Mouse (Mus musculus): ENCODE measurements around the gene Klhl6. TPM values are rescaled to one million over a fixed set of nuclear protein-coding genes. Genes with fewer than 3 reads are reported as not detected.

Klhl6 gene
- polyA plus RNA-seq, 1 experiment from 2014 or later: 7.9 TPM

DNA sequence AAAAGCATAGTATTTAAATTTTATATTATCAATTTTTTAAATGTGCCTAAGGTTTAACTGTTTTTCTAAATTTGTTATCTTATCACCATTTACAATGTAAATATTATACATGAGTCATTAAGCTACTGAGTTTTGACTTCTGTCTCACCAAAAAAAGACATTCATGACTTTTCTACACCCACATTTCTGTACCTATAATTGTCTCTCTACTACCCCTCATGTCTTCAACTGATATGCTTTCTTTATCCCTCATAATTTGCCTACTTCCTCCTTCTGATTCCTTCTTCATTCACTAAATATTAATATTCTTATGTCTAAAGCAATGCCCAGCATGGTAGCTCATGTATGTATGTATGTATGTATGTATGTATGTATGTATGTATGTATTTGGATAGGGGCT lies 13.0 kb upstream of the Klhl6 start:
- Histone ChIP-seq H3K4me2 (ENCODE audit: low read depth, low read length) (no peak overlapping the region), H3K4me1 (ENCODE audit: control insufficient read depth, insufficient read depth, low read length) (no peaks in the 10 kb centered on the region), H3K4me3 (replicated peaks; ENCODE audit: low read length) (no peak overlapping the region), H3K27me3 (ENCODE audit: control insufficient read depth, insufficient read depth, low read length) (no peaks in the 10 kb centered on the region), H3K27ac (ENCODE audit: low read length) (no peak overlapping the region), H3K9me3 (replicated peaks; ENCODE audit: control insufficient read depth, low read length) (no peaks in the 10 kb centered on the region), H3K9ac (ENCODE audit: low read length) (no peak overlapping the region), H3K36me3 (ENCODE audit: control insufficient read depth, insufficient read depth, low read length) (no peaks in the 10 kb centered on the region)
- ATAC-seq (ENCODE audit: insufficient read depth, low FRiP score): no peak

- H3K4me2 ChIP-seq (ENCODE audit: low read depth, low read length): no peak overlapping the region
- no peaks in the 10 kb centered on the region for H3K27me3 ChIP-seq (ENCODE audit: control insufficient read depth, insufficient read depth, low read length)
- no peaks in the 10 kb centered on the region; the same call in 1 of the 2 replicates for H3K9me3 ChIP-seq (replicated peaks; ENCODE audit: control insufficient read depth, low read length)
- no peaks in the 10 kb centered on the region for H3K36me3 ChIP-seq (ENCODE audit: control insufficient read depth, insufficient read depth, low read length)
- no peak overlapping the region for H3K27ac ChIP-seq (ENCODE audit: low read length)
- no peak for ATAC-seq (ENCODE audit: insufficient read depth, low FRiP score)
- no peak overlapping the region for H3K4me3 ChIP-seq (replicated peaks; ENCODE audit: low read length)
- H3K4me1 ChIP-seq (ENCODE audit: control insufficient read depth, insufficient read depth, low read length): no peaks in the 10 kb centered on the region
- WGBS: 90% methylated on average over 3 of the region's 3 CpGs
- no peak overlapping the region for H3K9ac ChIP-seq (ENCODE audit: low read length)
These were observed 10.4 kb upstream of the Klhl6 start for GRCm38 (mm10) chr16:19993278-19993677.

- Histone ChIP-seq H3K36me3 (ENCODE audit: control insufficient read depth, insufficient read depth, low read length) (no peaks in the 10 kb centered on the region), H3K4me1 (ENCODE audit: control insufficient read depth, insufficient read depth, low read length) (no peaks in the 10 kb centered on the region), H3K27ac (ENCODE audit: low read length) (no peak overlapping the region), H3K9ac (ENCODE audit: low read length) (no peak overlapping the region), H3K4me2 (ENCODE audit: low read depth, low read length) (no peak overlapping the region), H3K27me3 (ENCODE audit: control insufficient read depth, insufficient read depth, low read length) (no peaks in the 10 kb centered on the region), H3K4me3 (replicated peaks; ENCODE audit: low read length) (no peak overlapping the region), H3K9me3 (replicated peaks; ENCODE audit: control insufficient read depth, low read length) (no peaks in the 10 kb centered on the region; the same call in 1 of the 2 replicates)
- ATAC-seq (ENCODE audit: insufficient read depth, low FRiP score): no peak
These were observed 7.7 kb upstream of the Klhl6 start for GRCm38 (mm10) chr16:19990536-19990935.

GRCm38 (mm10) chr16:19987589-19987988 lies 4.8 kb upstream of the Klhl6 start:
- H3K9ac ChIP-seq (ENCODE audit: low read length): no peak overlapping the region
- no peak overlapping the region for H3K27ac ChIP-seq (ENCODE audit: low read length)
- no peak overlapping the region for H3K4me2 ChIP-seq (ENCODE audit: low read depth, low read length)
- 88% methylated on average over 2 of the region's 2 CpGs for WGBS
- H3K36me3 ChIP-seq (ENCODE audit: control insufficient read depth, insufficient read depth, low read length): no peaks in the 10 kb centered on the region
- no peaks in the 10 kb centered on the region; the same call in 1 of the 2 replicates for H3K9me3 ChIP-seq (replicated peaks; ENCODE audit: control insufficient read depth, low read length)
- H3K4me3 ChIP-seq (replicated peaks; ENCODE audit: low read length): no peak overlapping the region
- no peaks in the 10 kb centered on the region for H3K4me1 ChIP-seq (ENCODE audit: control insufficient read depth, insufficient read depth, low read length)
- H3K27me3 ChIP-seq (ENCODE audit: control insufficient read depth, insufficient read depth, low read length): no peaks in the 10 kb centered on the region
- no peak for ATAC-seq (ENCODE audit: insufficient read depth, low FRiP score)

DNA sequence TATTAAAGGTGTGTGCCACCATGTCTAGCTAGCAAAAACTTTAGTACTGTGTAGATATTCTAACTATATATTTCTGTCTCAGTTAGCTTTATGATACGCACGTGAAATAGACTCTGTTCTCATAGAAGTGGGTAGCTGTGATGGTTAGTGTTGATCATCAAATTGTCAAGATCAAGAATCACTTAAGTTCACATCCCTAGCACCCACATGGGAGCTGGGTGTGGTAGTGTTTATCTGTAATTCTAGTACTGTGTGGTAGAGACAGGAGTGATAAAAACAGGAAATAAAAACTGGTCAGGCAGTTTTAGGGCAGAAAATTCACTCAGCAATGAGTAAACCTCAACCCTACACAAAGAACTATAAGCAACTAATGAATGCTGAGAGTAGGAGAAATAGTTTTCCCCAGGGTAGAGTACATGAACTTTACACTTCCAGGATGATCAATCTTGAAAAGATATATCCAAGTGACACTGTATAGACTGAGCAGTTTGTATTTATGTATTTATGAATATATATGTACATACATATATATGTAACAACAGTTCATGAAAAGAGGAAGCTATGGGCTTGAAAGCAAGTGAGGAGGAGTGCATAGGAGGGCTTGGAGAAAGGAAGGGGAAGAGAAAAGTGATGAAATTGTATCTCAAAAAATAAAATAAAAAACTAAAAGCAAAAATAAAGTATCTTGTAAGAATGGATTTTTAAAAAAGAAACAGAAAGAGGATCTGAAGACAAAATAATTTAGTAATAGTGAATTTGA lies 2.2 kb upstream of the Klhl6 start:
- Histone ChIP-seq H3K4me2 (ENCODE audit: low read depth, low read length) (no peak overlapping the region), H3K4me3 (replicated peaks; ENCODE audit: low read length) (no peak overlapping the region), H3K27me3 (ENCODE audit: control insufficient read depth, insufficient read depth, low read length) (no peaks in the 10 kb centered on the region), H3K27ac (ENCODE audit: low read length) (no peak overlapping the region), H3K4me1 (ENCODE audit: control insufficient read depth, insufficient read depth, low read length) (no peaks in the 10 kb centered on the region), H3K9me3 (replicated peaks; ENCODE audit: control insufficient read depth, low read length) (no peaks in the 10 kb centered on the region; the same call in 1 of the 2 replicates), H3K36me3 (ENCODE audit: control insufficient read depth, insufficient read depth, low read length) (no peaks in the 10 kb centered on the region), H3K9ac (ENCODE audit: low read length) (no peak overlapping the region)
- WGBS: 90% methylated on average over 2 of the region's 2 CpGs
- no peak for ATAC-seq (ENCODE audit: insufficient read depth, low FRiP score)

GRCm38 (mm10) chr16:19983559-19983958 lies 722 bp upstream of the Klhl6 start:
- no peaks in the 10 kb centered on the region for H3K27me3 ChIP-seq (ENCODE audit: control insufficient read depth, insufficient read depth, low read length)
- WGBS: 81% methylated on average over 4 of the region's 4 CpGs
- H3K36me3 ChIP-seq (ENCODE audit: control insufficient read depth, insufficient read depth, low read length): no peaks in the 10 kb centered on the region
- no peaks in the 10 kb centered on the region for H3K9me3 ChIP-seq (replicated peaks; ENCODE audit: control insufficient read depth, low read length)
- no peak overlapping the region for H3K4me3 ChIP-seq (replicated peaks; ENCODE audit: low read length)
- H3K27ac ChIP-seq (ENCODE audit: low read length): no peak overlapping the region
- no peak overlapping the region for H3K9ac ChIP-seq (ENCODE audit: low read length)
- peaks cover 3% of the 10 kb centered on the region; the same call in 1 of the 2 replicates for H3K4me1 ChIP-seq (ENCODE audit: control insufficient read depth, insufficient read depth, low read length)
- H3K4me2 ChIP-seq (ENCODE audit: low read depth, low read length): no peak overlapping the region
- ATAC-seq (ENCODE audit: insufficient read depth, low FRiP score): no peak

- peak overlapping the region; percentile 15 for H3K4me3 ChIP-seq (replicated peaks; ENCODE audit: low read length)
- H3K4me2 ChIP-seq (ENCODE audit: low read depth, low read length): peak overlapping the region; percentile 31
- no peaks in the 10 kb centered on the region for H3K27me3 ChIP-seq (ENCODE audit: control insufficient read depth, insufficient read depth, low read length)
These were observed 1.2 kb downstream of the Klhl6 start for GRCm38 (mm10) chr16:19981684-19982083.

GRCm38 (mm10) chr16:19981006-19981405 lies 1.8 kb downstream of the Klhl6 start:
- H3K4me3 ChIP-seq (replicated peaks; ENCODE audit: low read length): no peak overlapping the region

More at GRCm38 (mm10) chr16:19981684-19982083, 1.2 kb downstream of the Klhl6 start:
- Histone ChIP-seq H3K27ac (ENCODE audit: low read length) (no peak overlapping the region), H3K4me1 (ENCODE audit: control insufficient read depth, insufficient read depth, low read length) (peaks cover 3% of the 10 kb centered on the region; the same call in 1 of the 2 replicates), H3K36me3 (ENCODE audit: control insufficient read depth, insufficient read depth, low read length) (no peaks in the 10 kb centered on the region), H3K9me3 (replicated peaks; ENCODE audit: control insufficient read depth, low read length) (no peaks in the 10 kb centered on the region), H3K9ac (ENCODE audit: low read length) (no peak overlapping the region)
- 67% methylated on average over 2 of the region's 2 CpGs for WGBS
- no peak for ATAC-seq (ENCODE audit: insufficient read depth, low FRiP score)

DNA sequence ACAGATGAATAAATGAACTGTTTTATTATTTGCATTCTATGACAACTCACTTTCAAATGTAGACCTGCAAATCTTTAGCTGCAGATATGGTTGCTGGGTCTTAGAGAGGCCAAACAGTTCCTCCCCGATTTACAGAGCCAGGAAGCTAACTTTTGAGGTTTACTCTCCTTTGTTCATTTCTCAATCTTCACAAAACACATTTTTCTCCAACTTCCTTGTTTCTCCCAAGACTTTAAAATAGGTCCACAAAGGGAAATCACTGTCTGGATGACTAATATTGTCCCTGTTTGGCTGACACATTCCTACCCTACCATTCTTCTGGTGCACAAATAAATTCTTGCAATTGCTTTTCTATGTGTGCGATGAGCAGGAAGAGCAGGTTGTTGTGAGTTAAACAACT lies 3.1 kb downstream of the Klhl6 start:
- Histone ChIP-seq H3K27ac (ENCODE audit: low read length) (0 out of 2 replicates have a peak overlapping the region, but pooled peaks have one; percentile 11), H3K9ac (ENCODE audit: low read length) (no peak overlapping the region), H3K4me2 (ENCODE audit: low read depth, low read length) (no peak overlapping the region), H3K4me1 (ENCODE audit: control insufficient read depth, insufficient read depth, low read length) (peaks cover 3% of the 10 kb centered on the region; the same call in 1 of the 2 replicates), H3K4me3 (replicated peaks; ENCODE audit: low read length) (no peak overlapping the region), H3K9me3 (replicated peaks; ENCODE audit: control insufficient read depth, low read length) (no peaks in the 10 kb centered on the region), H3K36me3 (ENCODE audit: control insufficient read depth, insufficient read depth, low read length) (no peaks in the 10 kb centered on the region), H3K27me3 (ENCODE audit: control insufficient read depth, insufficient read depth, low read length) (no peaks in the 10 kb centered on the region)
- ATAC-seq (ENCODE audit: insufficient read depth, low FRiP score): no peak
- WGBS: 58% methylated on average over 2 of the region's 2 CpGs

More at GRCm38 (mm10) chr16:19981006-19981405, 1.8 kb downstream of the Klhl6 start:
- Histone ChIP-seq H3K9ac (ENCODE audit: low read length) (no peak overlapping the region), H3K4me1 (ENCODE audit: control insufficient read depth, insufficient read depth, low read length) (peaks cover 3% of the 10 kb centered on the region; the same call in 1 of the 2 replicates), H3K27ac (ENCODE audit: low read length) (no peak overlapping the region), H3K4me2 (ENCODE audit: low read depth, low read length) (0 out of 2 replicates have a peak overlapping the region, but pooled peaks have one; percentile 24), H3K27me3 (ENCODE audit: control insufficient read depth, insufficient read depth, low read length) (no peaks in the 10 kb centered on the region), H3K9me3 (replicated peaks; ENCODE audit: control insufficient read depth, low read length) (no peaks in the 10 kb centered on the region), H3K36me3 (ENCODE audit: control insufficient read depth, insufficient read depth, low read length) (no peaks in the 10 kb centered on the region)
- no peak for ATAC-seq (ENCODE audit: insufficient read depth, low FRiP score)
- WGBS: 74% methylated on average over 3 of the region's 3 CpGs
